Mouse (Mus musculus) neural tube, embryonic 12.5 days (tissue): ENCODE measurements around the gene Wbp2. TPM values are rescaled to one million over a fixed set of nuclear protein-coding genes. Genes with fewer than 3 reads are reported as not detected.

ENCODE experiments used
- ATAC-seq: fragments of 200-750 bp; cut with Nextera tagmentation; 2 replicates; pipeline ENCODE4 v1.8.0; 2017; ENCODE audit warnings: low read depth, mild to moderate bottlenecking, moderate TSS enrichment, moderate library complexity; ENCODE audit not compliant: low FRiP score
- H3K27ac ChIP-seq: fragments of 300-500 bp; sonication (generic); 2 replicates; pipeline ENCODE4 v1.5.1; 2016
- H3K27me3 ChIP-seq: fragments of 300-500 bp; sonication (generic); replicated peaks from 2 replicates; pipeline ENCODE4 v1.6.1; 2016; ENCODE audit warnings: mild to moderate bottlenecking
- H3K36me3 ChIP-seq: fragments of 300-500 bp; sonication (generic); 2 replicates; pipeline ENCODE4 v1.6.1; 2016; ENCODE audit warnings: mild to moderate bottlenecking
- H3K4me1 ChIP-seq: fragments of 300-500 bp; sonication (generic); 2 replicates; pipeline ENCODE4 v1.6.1; 2016
- H3K4me2 ChIP-seq: fragments of 300-500 bp; sonication (generic); replicated peaks from 2 replicates; pipeline ENCODE4 v1.6.1; 2016; ENCODE audit warnings: mild to moderate bottlenecking
- H3K4me3 ChIP-seq: fragments of 300-500 bp; sonication (generic); 2 replicates; pipeline ENCODE4 v1.5.1; 2016
- H3K9ac ChIP-seq: fragments of 300-500 bp; sonication (generic); 2 replicates; pipeline ENCODE4 v1.6.1; 2016; ENCODE audit warnings: mild to moderate bottlenecking
- H3K9me3 ChIP-seq: fragments of 300-500 bp; sonication (generic); 2 replicates; pipeline ENCODE4 v1.6.1; 2016; ENCODE audit warnings: mild to moderate bottlenecking
- WGBS: fragments of 180-500 bp; shearing (Covaris S2); methylation state at CpG from one replicate; pipeline ENCODE4 v1.1.7; 2016; 5-methylcytosine and 5-hydroxymethylcytosine counted together
- polyA plus RNA-seq: library from polyadenylated mRNA; unstranded; fragments of >200 nt; fragmentation: Nextera tagmentation; extraction: Ambion mirVana; gene quantifications from 2 replicates; pipeline ENCODE4 v1.2.1, GENCODE M21; 2016

Gene Wbp2
- 97.0 and 110 TPM in 2 replicates for polyA plus RNA-seq

GRCm38 (mm10) chr11:116086258-116087193 lies at the start of gene Wbp2:
Gene Wbp2 (minus strand): TSS chr11:116086995.
- peak within 1 kb of the TSS; percentile 51 for H3K9ac ChIP-seq
- H3K4me1 ChIP-seq: peaks cover 18% of the 10 kb centered on the region
- peak; percentile 97 for ATAC-seq
- peaks cover 25% of the 10 kb centered on the region for H3K36me3 ChIP-seq
- H3K4me3 ChIP-seq: peak within 1 kb of the TSS; percentile 42
- peak within 1 kb of the TSS; percentile 39; the same call in 1 of the 2 replicates for H3K27ac ChIP-seq
- H3K4me2 ChIP-seq: peak within 1 kb of the TSS; percentile 63
- H3K27me3 ChIP-seq: no peaks in the 10 kb centered on the region
- WGBS: 6% methylated on average over 42 of the region's 43 CpGs
- no peaks in the 10 kb centered on the region for H3K9me3 ChIP-seq

DNA sequence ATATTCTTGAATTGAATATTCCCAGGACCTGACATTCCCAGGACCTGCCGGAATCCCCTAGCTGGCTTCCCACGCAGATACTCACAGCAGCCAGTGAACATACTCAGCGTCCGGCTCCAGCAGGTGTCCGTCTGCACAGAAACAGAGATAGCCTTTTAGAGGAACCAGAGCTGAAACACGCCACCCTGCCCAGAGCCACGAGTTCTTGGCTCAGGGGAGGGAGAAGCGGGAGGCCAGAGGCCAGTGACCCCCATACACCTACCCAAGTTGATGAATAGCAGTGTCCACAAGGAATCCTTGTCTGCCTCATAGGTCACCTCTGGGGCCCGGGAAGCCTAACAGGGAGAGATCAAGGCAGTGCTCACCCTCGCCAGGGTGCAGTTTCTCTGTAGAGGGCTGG lies 47.4 kb upstream of the Wbp2 start:
- Histone ChIP-seq H3K4me1 (peaks cover 28% of the 10 kb centered on the region), H3K9ac (no peak overlapping the region), H3K27me3 (no peaks in the 10 kb centered on the region), H3K4me2 (no peak overlapping the region), H3K4me3 (no peak overlapping the region), H3K27ac (no peak overlapping the region), H3K36me3 (peaks cover 48% of the 10 kb centered on the region), H3K9me3 (no peaks in the 10 kb centered on the region)
- ATAC-seq: no peak
- 88% methylated on average over 10 of the region's 10 CpGs for WGBS

- Histone ChIP-seq H3K4me1 (peaks cover 30% of the 10 kb centered on the region), H3K36me3 (peaks cover 48% of the 10 kb centered on the region), H3K9me3 (no peaks in the 10 kb centered on the region), H3K4me3 (no peak overlapping the region), H3K27me3 (no peaks in the 10 kb centered on the region), H3K27ac (no peak overlapping the region), H3K4me2 (no peak overlapping the region), H3K9ac (no peak overlapping the region)
- no peak for ATAC-seq
- WGBS: 73% methylated on average over 5 of the region's 5 CpGs
Observed at GRCm38 (mm10) chr11:116133497-116133896, 46.7 kb upstream of the Wbp2 start.

- H3K4me1 ChIP-seq: peaks cover 29% of the 10 kb centered on the region
- H3K27ac ChIP-seq: no peak overlapping the region
- 85% methylated on average over 16 of the region's 16 CpGs for WGBS
- no peaks in the 10 kb centered on the region for H3K27me3 ChIP-seq
- no peak overlapping the region for H3K9ac ChIP-seq
- no peak overlapping the region for H3K4me2 ChIP-seq
- H3K4me3 ChIP-seq: no peak overlapping the region
- no peak for ATAC-seq
- peaks cover 48% of the 10 kb centered on the region for H3K36me3 ChIP-seq
- no peaks in the 10 kb centered on the region for H3K9me3 ChIP-seq
Observed at GRCm38 (mm10) chr11:116132366-116133333, 45.9 kb upstream of the Wbp2 start.

- Histone ChIP-seq H3K27ac (peak overlapping the region; percentile 10; the same call in 1 of the 2 replicates), H3K4me1 (peaks cover 33% of the 10 kb centered on the region), H3K9me3 (no peaks in the 10 kb centered on the region), H3K4me3 (peak overlapping the region; percentile 48), H3K9ac (peak overlapping the region; percentile 67; the same call in 1 of the 2 replicates), H3K4me2 (peak overlapping the region; percentile 76), H3K36me3 (peaks cover 46% of the 10 kb centered on the region), H3K27me3 (no peaks in the 10 kb centered on the region)
- WGBS: 85% methylated on average over 15 of the region's 15 CpGs
- no peak for ATAC-seq
Observed at GRCm38 (mm10) chr11:116131349-116132170, 44.8 kb upstream of the Wbp2 start.

GRCm38 (mm10) chr11:116130488-116131205 lies 43.9 kb upstream of the Wbp2 start, which contains the start of gene Trim65:
Gene Trim65 (minus strand): TSS chr11:116131128.
- no peaks in the 10 kb centered on the region for H3K27me3 ChIP-seq
- ATAC-seq: peak; percentile 81
- peaks cover 33% of the 10 kb centered on the region for H3K4me1 ChIP-seq
- 2% methylated on average over 69 of the region's 69 CpGs for WGBS
- peak within 1 kb of the TSS; percentile 76 for H3K27ac ChIP-seq
- peaks cover 42% of the 10 kb centered on the region for H3K36me3 ChIP-seq
- H3K9me3 ChIP-seq: no peaks in the 10 kb centered on the region
- H3K4me3 ChIP-seq: peak within 1 kb of the TSS; percentile 48
- peak within 1 kb of the TSS; percentile 67 for H3K9ac ChIP-seq
- H3K4me2 ChIP-seq: peak within 1 kb of the TSS; percentile 76

DNA sequence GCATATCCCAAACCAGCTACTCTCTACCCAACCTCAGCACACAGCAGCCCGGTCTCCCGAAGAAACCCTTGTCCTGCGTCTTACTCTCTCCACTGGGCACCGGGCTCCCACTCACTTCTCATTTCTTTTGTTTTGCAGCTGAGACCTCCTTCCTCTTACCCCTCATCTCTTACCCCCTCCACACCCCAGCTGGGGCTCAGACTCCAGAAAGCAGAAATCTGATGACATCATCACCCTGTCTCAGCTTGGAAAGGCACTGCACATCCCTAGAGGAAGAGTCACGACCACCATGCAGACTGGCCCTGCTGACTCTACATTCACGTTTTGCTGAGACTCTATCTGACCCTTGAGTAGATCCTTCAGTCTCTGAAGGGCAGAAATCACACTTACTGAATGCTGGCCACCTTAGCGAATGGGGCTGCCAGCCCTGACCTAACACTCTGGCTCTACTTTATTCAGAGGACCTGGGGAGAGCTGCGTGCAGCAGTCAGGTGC lies 43.2 kb upstream of the Wbp2 start:
- Histone ChIP-seq H3K9ac (peak overlapping the region; percentile 67), H3K4me1 (peaks cover 33% of the 10 kb centered on the region), H3K36me3 (peaks cover 40% of the 10 kb centered on the region), H3K4me2 (peak overlapping the region; percentile 76), H3K4me3 (peak overlapping the region; percentile 48), H3K27me3 (no peaks in the 10 kb centered on the region), H3K9me3 (0 out of 2 replicates have a peak, but pooled peaks cover 3% of the 10 kb centered on the region), H3K27ac (peak overlapping the region; percentile 76; the same call in 1 of the 2 replicates)
- WGBS: 38% methylated on average over 8 of the region's 8 CpGs
- ATAC-seq: peak; percentile 38

DNA sequence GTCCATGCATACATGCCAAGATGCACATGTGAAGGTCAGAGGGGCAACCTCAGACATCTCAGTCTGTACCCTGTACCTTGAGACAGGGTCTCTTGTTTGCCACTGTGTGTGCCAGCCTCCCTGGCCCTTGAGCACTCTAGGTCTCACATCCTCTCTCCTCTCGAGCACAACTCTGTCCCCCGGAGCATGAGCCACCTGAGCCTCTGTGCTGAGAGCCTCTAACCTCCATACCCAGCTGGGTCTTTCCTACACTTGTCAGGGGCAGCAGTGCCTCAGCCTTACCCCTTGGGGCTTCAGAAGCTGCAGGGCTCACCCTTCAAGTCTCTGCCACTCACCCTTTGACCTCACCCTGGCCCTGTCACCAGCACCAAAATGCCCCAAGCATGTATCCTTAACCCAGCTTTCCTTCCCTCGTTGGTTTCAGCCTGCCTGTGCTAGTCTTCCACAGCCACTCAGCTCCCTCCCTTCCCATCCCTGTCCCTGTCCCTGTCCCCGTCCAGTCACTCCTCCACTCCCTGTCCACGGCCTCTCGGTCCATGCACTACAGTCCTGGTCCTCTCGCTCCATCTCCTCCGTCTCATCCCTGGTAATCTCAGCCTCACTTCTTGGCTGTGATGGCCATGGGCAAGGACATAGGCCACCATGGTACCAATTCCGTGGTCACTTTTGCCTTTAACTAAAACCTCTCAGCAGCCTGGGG lies 42.4 kb upstream of the Wbp2 start:
- H3K27me3 ChIP-seq: no peaks in the 10 kb centered on the region
- H3K27ac ChIP-seq: no peak overlapping the region
- peaks cover 33% of the 10 kb centered on the region for H3K4me1 ChIP-seq
- 0 out of 2 replicates have a peak, but pooled peaks cover 3% of the 10 kb centered on the region for H3K9me3 ChIP-seq
- no peak for ATAC-seq
- peaks cover 33% of the 10 kb centered on the region for H3K36me3 ChIP-seq
- WGBS: 80% methylated on average over 9 of the region's 9 CpGs
- H3K9ac ChIP-seq: 0 out of 2 replicates have a peak overlapping the region, but pooled peaks have one; percentile 17
- no peak overlapping the region for H3K4me3 ChIP-seq
- H3K4me2 ChIP-seq: peak overlapping the region; percentile 76

DNA sequence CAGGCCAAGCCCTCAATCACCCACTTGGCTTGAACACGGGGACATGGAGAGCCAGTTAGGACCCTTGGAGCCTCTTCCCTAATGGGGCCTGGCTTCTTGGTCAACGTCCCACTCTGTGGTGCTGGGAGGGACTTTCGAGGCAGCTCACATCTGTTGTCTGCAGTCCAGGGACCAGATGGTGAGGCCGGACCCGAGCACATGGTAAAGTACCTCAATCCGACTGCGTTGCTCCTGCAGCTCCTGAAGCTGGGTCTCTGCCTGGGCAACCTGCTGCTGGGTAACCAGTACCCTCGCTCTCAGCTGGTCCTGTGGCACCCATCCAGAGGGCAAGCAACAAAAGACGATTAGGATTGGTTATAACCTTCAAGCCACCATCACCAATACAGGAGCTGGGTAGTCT lies 41.2 kb upstream of the Wbp2 start:
- H3K9ac ChIP-seq: no peak overlapping the region
- H3K4me1 ChIP-seq: peaks cover 33% of the 10 kb centered on the region
- 0 out of 2 replicates have a peak, but pooled peaks cover 3% of the 10 kb centered on the region for H3K9me3 ChIP-seq
- ATAC-seq: no peak
- peaks cover 23% of the 10 kb centered on the region for H3K36me3 ChIP-seq
- WGBS: 60% methylated on average over 9 of the region's 9 CpGs
- H3K27ac ChIP-seq: no peak overlapping the region
- H3K4me3 ChIP-seq: no peak overlapping the region
- no peaks in the 10 kb centered on the region for H3K27me3 ChIP-seq
- peak overlapping the region; percentile 44 for H3K4me2 ChIP-seq
